Mouse (Mus musculus) ES-E14 (cell line): ENCODE data around the gene Gm3625.
"Not testable (repeated sequence)": the region's sequence is repeated elsewhere in the genome, so short reads cannot be mapped to it uniquely, and the experiment has no call there.

Source experiments
- CHD2 ChIP-seq: IDR thresholded peaks from 2 replicates; pipeline ENCODE4 v1.6.1; 2014; ENCODE audit warnings: mild to moderate bottlenecking, low read depth, low read length, inconsistent platforms
- HCFC1 ChIP-seq: IDR thresholded peaks from 2 replicates; pipeline ENCODE4 v1.6.1; 2012; ENCODE audit warnings: low read length, inconsistent platforms, borderline replicate concordance; ENCODE audit not compliant: insufficient read depth
- MAFK ChIP-seq: IDR thresholded peaks from 2 replicates; pipeline ENCODE4 v1.6.1; 2014; ENCODE audit warnings: mild to moderate bottlenecking, low read depth, low read length, inconsistent platforms; ENCODE audit not compliant: insufficient read depth
- ZNF384 ChIP-seq: IDR thresholded peaks from 2 replicates; pipeline ENCODE4 v1.6.1; 2012; ENCODE audit warnings: low read depth, low read length, inconsistent platforms

DNA sequence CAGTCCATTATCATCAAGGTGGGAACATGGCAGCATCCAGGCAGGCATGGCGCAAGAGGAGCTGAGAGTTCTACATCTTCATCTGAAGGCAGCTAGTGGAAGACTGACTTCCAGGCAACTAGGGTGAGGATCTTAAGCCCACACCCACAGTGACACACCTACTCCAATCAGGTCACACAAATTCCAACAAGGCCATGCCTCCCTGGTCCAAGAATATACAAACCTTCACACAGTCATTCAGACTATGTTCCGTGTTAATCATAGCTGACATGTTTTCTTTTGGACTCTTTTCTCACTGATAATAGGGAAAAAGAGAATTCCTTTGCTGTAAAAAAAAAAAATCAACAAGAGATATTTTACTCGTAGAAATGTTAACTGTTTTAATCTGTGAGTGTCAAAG lies 39.0 kb downstream of the Gm3625 start:
- not testable (repeated sequence) for TF ChIP-seq CHD2, ZNF384, MAFK, HCFC1
